Mouse (Mus musculus) forebrain, postnatal 0 days (tissue): ENCODE results near the gene Epha6. TPM values are rescaled to one million over a fixed set of nuclear protein-coding genes. Genes with fewer than 3 reads are reported as not detected.
A peak's percentile ranks its signal among the peaks of the same experiment; 100 is the strongest.

Experiments
- ATAC-seq: fragments of 200-750 bp; cut with Nextera tagmentation; 2 replicates; pipeline ENCODE4 v1.8.0; 2017; ENCODE audit warnings: mild to moderate bottlenecking, moderate library complexity
- DNase-seq: peaks from one replicate; pipeline ENCODE4 v3.0.0-alpha.2; 2015
- H3K27ac ChIP-seq: fragments of 300-500 bp; sonication (generic); 2 replicates; pipeline ENCODE4 v1.5.1; 2014; ENCODE audit warnings: low read depth, mild to moderate bottlenecking, antibody characterized with exemption, low read length, moderate library complexity, mixed read lengths
- H3K27me3 ChIP-seq: fragments of 300-500 bp; sonication (generic); 2 replicates; pipeline ENCODE4 v1.6.1; 2014; ENCODE audit warnings: mild to moderate bottlenecking, low read length, mixed read lengths; ENCODE audit not compliant: insufficient read depth
- H3K36me3 ChIP-seq: fragments of 300-500 bp; sonication (generic); 2 replicates; pipeline ENCODE4 v1.6.1; 2014; ENCODE audit warnings: mild to moderate bottlenecking, moderate library complexity; ENCODE audit not compliant: insufficient read depth
- H3K4me1 ChIP-seq: fragments of 300-500 bp; sonication (generic); 2 replicates; pipeline ENCODE4 v1.6.1; 2014; ENCODE audit warnings: antibody characterized with exemption; ENCODE audit not compliant: insufficient read depth
- H3K4me2 ChIP-seq: fragments of 300-500 bp; sonication (generic); 2 replicates; pipeline ENCODE4 v1.6.1; 2014; ENCODE audit warnings: low read depth, mild to moderate bottlenecking, moderate library complexity
- H3K4me3 ChIP-seq: fragments of 300-500 bp; sonication (generic); 2 replicates; pipeline ENCODE4 v1.5.1; 2014; ENCODE audit warnings: low read depth, low read length, mixed read lengths
- H3K9ac ChIP-seq: fragments of 300-500 bp; sonication (generic); 2 replicates; pipeline ENCODE4 v1.6.1; 2014; ENCODE audit warnings: mild to moderate bottlenecking
- H3K9me3 ChIP-seq: fragments of 300-500 bp; sonication (generic); 2 replicates; pipeline ENCODE4 v1.6.1; 2016; ENCODE audit warnings: low read length
- CTCF ChIP-seq: sonication (generic); IDR thresholded peaks from 2 replicates; pipeline ENCODE4 v1.5.1; 2016; ENCODE audit warnings: antibody characterized with exemption, control low read depth, low read depth
- WGBS: fragments of 180-500 bp; shearing (Covaris S2); extraction: QIAGEN DNeasy Blood & Tissue Kit; methylation state at CpG from one replicate; pipeline ENCODE4 v1.1.7; 2014; 5-methylcytosine and 5-hydroxymethylcytosine counted together
- polyA plus RNA-seq: library from polyadenylated mRNA; unstranded; fragments of >200 nt; fragmentation: Nextera tagmentation; extraction: Ambion mirVana; gene quantifications from 2 replicates; pipeline ENCODE4 v1.2.1, GENCODE M21; 2015
- total RNA-seq: library from RNA; depleted of rRNA; stranded (reverse); fragments of >200 nt; gene quantifications from 2 replicates; pipeline ENCODE4 v1.2.3, GENCODE M21; 2014

The Epha6 gene
- total and polyA plus RNA-seq, 2 experiments from 2014 or later, result 8.1 to 29.3 TPM

DNA sequence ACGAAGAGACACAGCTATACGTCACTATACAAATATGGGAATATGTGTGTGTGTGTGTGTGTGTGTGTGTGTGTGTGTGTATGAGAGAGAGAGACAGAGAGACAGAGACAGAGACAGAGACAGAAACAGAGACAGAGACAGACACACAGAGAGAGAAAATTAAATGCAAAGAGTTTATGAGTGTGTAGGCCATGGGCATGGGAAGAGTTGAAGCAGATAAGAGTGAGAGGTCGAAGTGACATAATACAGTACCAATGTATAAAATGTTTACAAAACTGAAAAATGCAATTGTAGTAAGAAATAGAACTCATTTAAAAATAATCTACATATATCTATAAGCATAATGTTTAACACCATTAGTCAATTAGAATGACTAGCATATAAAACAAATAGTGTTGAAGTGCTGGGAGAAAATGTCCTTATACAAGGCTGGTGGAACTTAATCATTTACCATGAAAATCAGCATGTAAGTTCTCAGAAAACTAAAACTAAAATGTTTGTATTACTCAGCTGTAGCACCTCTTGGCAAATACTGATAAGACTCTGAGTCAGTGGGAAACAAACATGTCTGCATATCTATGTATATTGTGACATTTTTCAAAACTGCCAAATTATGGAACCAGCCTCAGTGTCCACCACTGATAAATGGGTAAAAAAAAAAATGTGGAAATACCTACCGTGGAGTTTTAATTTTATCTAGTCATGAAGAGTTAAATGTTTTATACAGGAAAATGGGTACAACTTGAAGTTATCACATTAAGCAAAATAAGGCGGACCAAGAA is 371.2 kb downstream of the Epha6 start:
- no peak for ATAC-seq
- Histone ChIP-seq H3K27me3 (no peaks in the 10 kb centered on the region), H3K36me3 (no peaks in the 10 kb centered on the region), H3K27ac (no peak overlapping the region), H3K9ac (no peak overlapping the region), H3K4me1 (no peaks in the 10 kb centered on the region), H3K4me2 (no peak overlapping the region), H3K4me3 (no peak overlapping the region), H3K9me3 (no peaks in the 10 kb centered on the region)
- DNase-seq, result no peak
- WGBS, result 94% methylated on average over 5 of the region's 5 CpGs
- TF ChIP-seq CTCF, result no peak

DNA sequence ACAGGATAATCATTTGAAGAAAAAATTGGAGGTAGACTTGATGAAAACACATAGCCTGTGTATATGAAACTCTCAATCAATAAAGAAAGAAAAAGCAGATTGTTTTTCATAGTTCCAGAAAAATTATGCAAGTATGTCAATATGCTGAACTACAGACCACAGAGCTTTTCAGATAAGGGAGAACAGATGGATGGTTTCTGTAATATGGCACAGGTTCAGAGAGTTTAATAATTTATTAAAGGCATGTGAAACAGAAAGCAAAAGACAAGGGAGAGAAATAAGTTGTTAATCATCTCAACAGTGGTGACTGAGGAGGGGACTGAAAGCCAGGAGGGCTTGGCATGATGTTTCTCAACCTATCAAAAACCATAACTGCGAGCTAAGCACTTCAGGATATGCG is 372.3 kb downstream of the Epha6 start:
- TF ChIP-seq CTCF, result no peak
- no peak overlapping the region for H3K27ac ChIP-seq
- no peaks in the 10 kb centered on the region for H3K27me3 ChIP-seq
- DNase-seq, result no peak
- H3K9me3 ChIP-seq, result no peaks in the 10 kb centered on the region
- H3K4me2 ChIP-seq, result no peak overlapping the region
- no peak overlapping the region for H3K9ac ChIP-seq
- 63% methylated on average over 2 of the region's 2 CpGs for WGBS
- H3K4me1 ChIP-seq, result no peaks in the 10 kb centered on the region
- H3K4me3 ChIP-seq, result no peak overlapping the region
- ATAC-seq, result no peak; the same call in 1 of the 2 replicates
- no peaks in the 10 kb centered on the region for H3K36me3 ChIP-seq

DNA sequence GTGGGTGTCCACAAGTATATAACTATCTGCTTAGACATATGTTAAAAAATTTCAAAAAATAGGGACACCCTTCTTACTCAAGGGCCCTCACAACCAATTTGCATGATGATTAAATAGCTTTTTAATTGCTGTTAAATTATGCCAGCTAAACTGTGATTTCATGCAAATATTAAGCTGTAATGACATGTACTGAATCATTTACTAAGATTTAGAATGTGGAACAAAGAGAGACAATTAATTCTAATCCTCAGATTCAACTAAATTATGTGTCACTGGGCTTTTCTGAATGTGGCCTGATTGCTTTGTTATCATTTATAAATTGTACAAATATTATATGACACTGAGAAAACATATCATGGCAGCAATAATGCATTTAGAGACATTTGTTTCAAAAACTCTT is 396.2 kb downstream of the Epha6 start:
- TF ChIP-seq CTCF, result no peak
- Histone ChIP-seq H3K36me3 (no peaks in the 10 kb centered on the region), H3K27me3 (no peaks in the 10 kb centered on the region), H3K4me1 (no peaks in the 10 kb centered on the region), H3K4me3 (no peak overlapping the region), H3K27ac (no peak overlapping the region), H3K9me3 (no peaks in the 10 kb centered on the region), H3K9ac (no peak overlapping the region), H3K4me2 (no peak overlapping the region)
- ATAC-seq (peak; percentile 20; the same call in 1 of the 2 replicates), DNase-seq (no peak)

DNA sequence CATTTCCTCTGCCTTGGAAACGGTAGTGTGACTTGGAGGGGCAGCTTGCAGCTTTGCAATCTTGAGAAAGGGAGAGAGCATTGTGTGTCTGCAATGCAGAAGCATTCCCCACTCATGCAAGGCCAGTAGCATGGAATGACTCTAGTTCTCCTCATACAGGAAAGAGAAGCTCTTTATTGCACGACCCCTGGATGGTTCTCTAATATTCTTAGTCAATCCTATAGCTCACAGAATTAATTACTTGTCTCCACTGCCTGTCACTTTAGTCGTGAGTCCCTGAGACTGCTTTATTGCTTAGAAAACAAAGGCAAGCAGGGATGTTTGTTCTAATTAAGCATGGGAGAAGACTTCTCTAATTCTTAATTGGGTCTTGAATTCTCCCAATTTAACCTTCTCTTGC is 429.8 kb downstream of the Epha6 start:
- H3K9ac ChIP-seq, result no peak overlapping the region
- H3K27ac ChIP-seq, result no peak overlapping the region
- H3K4me2 ChIP-seq, result no peak overlapping the region
- no peaks in the 10 kb centered on the region for H3K36me3 ChIP-seq
- 3% methylated on average over 3 of the region's 3 CpGs for WGBS
- DNase-seq (no peak), ATAC-seq (no peak)
- no peaks in the 10 kb centered on the region for H3K4me1 ChIP-seq
- no peak for TF ChIP-seq CTCF
- H3K27me3 ChIP-seq, result no peaks in the 10 kb centered on the region
- H3K9me3 ChIP-seq, result no peaks in the 10 kb centered on the region
- H3K4me3 ChIP-seq, result no peak overlapping the region

DNA sequence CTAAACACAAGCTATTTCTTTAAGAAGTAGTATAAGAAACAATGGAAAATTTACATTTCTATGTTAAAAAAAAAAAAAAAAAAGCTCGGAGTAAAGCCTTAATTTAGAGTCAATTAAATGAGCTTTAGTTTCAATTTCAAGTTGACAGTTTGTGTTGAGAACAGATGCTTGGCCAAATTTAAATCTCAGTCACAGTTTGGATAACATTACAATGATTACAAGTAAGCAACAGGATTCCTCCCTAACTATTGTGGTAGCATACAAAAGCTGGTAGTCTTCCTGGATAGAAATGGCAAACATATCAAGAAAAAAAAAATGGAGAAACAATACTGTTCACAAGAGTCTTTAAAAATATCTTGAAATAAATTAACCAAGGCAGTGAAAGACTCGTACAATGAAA is 452.9 kb downstream of the Epha6 start:
- peak; percentile 66 for ATAC-seq
- WGBS, result 40% methylated on average over 2 of the region's 2 CpGs

DNA sequence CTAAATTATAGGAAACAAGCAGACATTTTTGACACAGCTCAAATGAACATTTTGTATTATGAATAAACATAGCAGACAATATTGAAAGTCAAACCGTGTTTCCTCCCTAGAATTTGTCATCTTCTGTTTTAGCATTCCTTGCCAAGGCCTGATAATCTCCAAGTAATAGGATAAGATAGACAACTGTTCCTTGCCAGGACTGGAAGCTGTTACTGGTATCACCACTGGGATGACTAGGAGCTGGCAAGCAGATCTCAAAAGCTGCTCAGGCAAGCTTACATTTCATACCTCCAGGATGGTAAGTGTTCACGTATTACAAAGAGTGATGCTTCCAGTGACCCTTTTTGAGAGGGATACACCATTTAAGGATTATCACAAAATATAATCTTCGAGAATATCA is 461.0 kb downstream of the Epha6 start:
- Histone ChIP-seq H3K9me3 (no peaks in the 10 kb centered on the region), H3K36me3 (no peaks in the 10 kb centered on the region), H3K4me1 (no peaks in the 10 kb centered on the region), H3K4me3 (no peak overlapping the region), H3K9ac (no peak overlapping the region), H3K4me2 (no peak overlapping the region), H3K27ac (no peak overlapping the region), H3K27me3 (no peaks in the 10 kb centered on the region)
- no peak for TF ChIP-seq CTCF
- no peak; the same call in 1 of the 2 replicates for ATAC-seq
- WGBS, result 56% methylated on average over 3 of the region's 3 CpGs
- DNase-seq, result peak; percentile 24

More for the DNA sequence above, 452.9 kb downstream of the Epha6 start:
- peak; percentile 19 for DNase-seq
- Histone ChIP-seq H3K27me3 (no peaks in the 10 kb centered on the region), H3K4me3 (no peak overlapping the region), H3K9ac (no peak overlapping the region), H3K36me3 (no peaks in the 10 kb centered on the region), H3K4me1 (no peaks in the 10 kb centered on the region), H3K4me2 (no peak overlapping the region), H3K9me3 (no peaks in the 10 kb centered on the region), H3K27ac (no peak overlapping the region)
- no peak for TF ChIP-seq CTCF

DNA sequence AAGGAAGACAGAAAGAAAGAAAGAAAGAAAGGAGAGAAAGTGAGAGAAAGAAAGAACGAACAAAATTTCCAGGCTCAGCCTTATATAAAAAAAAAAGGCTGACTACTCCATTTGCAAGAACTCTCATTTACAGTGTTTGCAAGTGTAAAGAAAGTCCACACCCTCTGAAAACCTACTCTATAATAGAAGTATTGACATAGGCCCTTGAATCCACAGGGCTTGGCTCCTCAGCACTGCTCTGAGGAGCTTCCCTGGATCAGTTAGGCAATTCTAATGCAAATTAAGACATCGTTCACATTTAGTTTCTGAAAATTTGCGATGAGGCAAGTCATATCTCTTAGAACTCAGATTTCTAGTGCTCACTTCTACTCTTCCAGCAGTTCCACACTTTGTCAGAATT is 483.9 kb downstream of the Epha6 start:
- no peak for TF ChIP-seq CTCF
- Histone ChIP-seq H3K9me3 (no peaks in the 10 kb centered on the region), H3K36me3 (no peaks in the 10 kb centered on the region), H3K4me2 (no peak overlapping the region), H3K27me3 (no peaks in the 10 kb centered on the region), H3K27ac (no peak overlapping the region), H3K4me1 (no peaks in the 10 kb centered on the region), H3K9ac (no peak overlapping the region), H3K4me3 (no peak overlapping the region)
- ATAC-seq (no peak), DNase-seq (no peak)
- whole genome bisulfite sequencing, result 60% methylated on average over 3 of the region's 3 CpGs
